Mouse (Mus musculus) brain, embryonic 14.5 days (tissue): ENCODE results near the gene Wwox.

Experiments
- CTCF ChIP-seq: fragments of 200-500 bp; IDR thresholded peaks from 2 replicates; pipeline ENCODE4 v1.5.1; 2012; ENCODE audit warnings: inconsistent platforms, mild to moderate bottlenecking, moderate library complexity, borderline replicate concordance; ENCODE audit not compliant: insufficient read depth, insufficient read length; ENCODE audit errors: extremely low read depth
- POLR2A ChIP-seq: fragments of 200-500 bp; IDR thresholded peaks from 2 replicates; pipeline ENCODE4 v1.6.1; 2012; ENCODE audit warnings: mild to moderate bottlenecking, inconsistent platforms, borderline replicate concordance; ENCODE audit not compliant: poor library complexity, insufficient read depth, insufficient read length, severe bottlenecking; ENCODE audit errors: extremely low read depth

DNA sequence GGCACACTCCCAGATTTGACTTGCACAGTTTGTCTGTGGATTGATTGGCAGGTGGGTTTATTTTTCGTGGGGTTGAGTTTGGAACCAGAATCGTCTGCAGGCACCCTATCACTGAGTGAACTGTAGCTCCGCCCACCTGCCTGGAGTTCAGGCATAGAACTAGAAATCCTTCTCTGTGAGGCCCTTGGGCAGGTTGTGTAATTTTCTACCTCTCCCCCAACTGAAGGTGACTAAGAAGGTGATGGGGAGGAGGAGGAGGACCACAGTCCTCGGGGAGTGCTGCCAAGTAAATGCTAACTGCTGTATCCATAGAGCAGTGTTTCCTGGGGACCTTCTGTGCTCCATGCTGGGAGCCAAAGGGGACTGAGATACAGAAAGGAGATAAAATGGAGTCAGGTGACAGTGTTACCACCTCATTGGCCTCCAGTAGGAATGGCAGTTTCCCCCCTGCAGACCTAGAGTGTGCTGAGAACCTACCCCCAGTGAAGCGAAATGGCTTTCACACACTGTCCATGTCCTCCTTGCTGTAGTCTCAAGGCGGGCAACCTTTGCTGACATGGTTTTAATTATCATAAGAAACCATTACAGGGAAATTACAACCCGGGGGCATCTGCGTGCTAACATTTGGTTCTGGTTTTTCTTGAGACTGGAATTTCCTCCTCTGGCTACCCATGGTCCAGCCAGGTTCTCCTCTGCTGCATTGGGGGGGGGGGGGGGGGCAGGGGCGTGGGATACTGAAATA, 195.4 kb downstream of the Wwox start:
- no peak for TF ChIP-seq CTCF
- no peak for TF ChIP-seq POLR2A
